Mouse (Mus musculus) layer of hippocampus, postnatal 36 days (tissue): ENCODE results near the gene Vmn1r203. TPM values are rescaled to one million over a fixed set of nuclear protein-coding genes. Genes with fewer than 3 reads are reported as not detected.
"Not testable (repeated sequence)": the region's sequence is repeated elsewhere in the genome, so short reads cannot be mapped to it uniquely, and the experiment has no call there.

ENCODE experiments used
- DNase-seq, 2 experiments: peaks; one replicate each; pipeline ENCODE4 v3.0.0; 2022
- total RNA-seq, 2 experiments: library from RNA; stranded (reverse); gene quantifications; 2 replicates each; pipeline ENCODE4 v1.2.3; 2021

Gene Vmn1r203
- not detected for total RNA-seq

- DNase-seq: no peak
Measured at GRCm38 (mm10) chr13:22517814-22518213, at the start of gene Vmn1r203. Gene Vmn1r203 (plus strand): TSS chr13:22518114.

- DNase-seq: no peak
Measured at GRCm38 (mm10) chr13:22471623-22472022, 46.3 kb upstream of the Vmn1r203 start, which contains the start of gene Vmn1r201. Gene Vmn1r201 (plus strand): TSS chr13:22471923.

DNA sequence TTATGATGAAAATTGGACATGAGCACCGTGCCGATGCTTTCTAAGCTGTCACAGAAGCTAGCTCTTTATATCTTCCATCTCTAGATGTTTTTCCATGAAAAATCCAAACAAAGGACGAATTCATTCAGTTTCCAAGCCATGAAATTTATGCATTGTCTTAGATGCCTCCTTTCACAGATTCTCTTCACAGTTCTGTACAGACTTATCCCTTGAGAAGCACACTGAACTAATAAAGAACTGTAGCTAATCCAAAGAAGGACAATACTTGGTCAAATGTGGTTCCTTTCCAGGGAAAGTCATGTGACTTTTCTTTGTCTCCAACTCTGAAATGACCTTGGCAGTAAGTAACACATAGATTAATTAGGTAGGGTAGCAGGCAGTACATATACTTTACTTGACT, 15.5 kb upstream of the Vmn1r203 start:
- DNase-seq: no peak

DNA sequence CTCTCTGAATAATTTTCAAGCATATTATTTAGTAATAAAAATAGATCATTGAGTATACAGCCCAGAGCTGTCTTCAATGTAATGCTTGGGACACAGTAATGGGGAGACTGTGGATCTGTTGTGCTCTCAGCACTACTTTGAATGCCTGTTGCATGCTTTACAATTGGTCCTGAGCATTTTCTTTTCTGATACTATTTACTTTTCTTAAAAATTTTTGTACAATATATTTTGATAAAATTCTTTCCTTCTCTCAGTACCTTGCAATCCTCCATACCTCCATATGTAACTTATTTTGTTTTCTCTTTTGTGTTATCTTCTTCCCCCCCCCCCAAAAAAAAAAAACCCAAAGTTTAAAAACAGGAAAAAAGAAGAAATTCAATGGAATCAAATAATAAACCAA, 12.6 kb upstream of the Vmn1r203 start, which contains the start of gene Vmn1r202:
Vmn1r202 (minus strand) TSS at position 101 of the 400 bp plus-strand sequence.
- DNase-seq: no peak

- DNase-seq: not testable (repeated sequence)
Measured at GRCm38 (mm10) chr13:22552898-22553297, 35.0 kb downstream of the Vmn1r203 start, which contains the start of gene Vmn1r204. Gene Vmn1r204 (plus strand): TSS chr13:22553198.

- not testable (repeated sequence) for DNase-seq
Measured at GRCm38 (mm10) chr13:22574911-22575310, 57.0 kb downstream of the Vmn1r203 start.

Other genes starting within 250 kb of the Vmn1r203 start
- gene Vmn1r195, start 247.6 kb upstream of the Vmn1r203 start, total RNA-seq: not detected
- not detected for gene Vmn1r196, start 228.2 kb upstream of the Vmn1r203 start, total RNA-seq
- not detected for gene Vmn1r197, start 193.5 kb upstream of the Vmn1r203 start, total RNA-seq
- gene Vmn1r198, start 167.8 kb upstream of the Vmn1r203 start, total RNA-seq: not detected
- not detected for gene Vmn1r199, start 138.3 kb upstream of the Vmn1r203 start, total RNA-seq
- gene Vmn1r200, start 127.7 kb upstream of the Vmn1r203 start, total RNA-seq: not detected
- gene Vmn1r201, start 46.2 kb upstream of the Vmn1r203 start, total RNA-seq: not detected
- gene Vmn1r202, start 12.7 kb upstream of the Vmn1r203 start, total RNA-seq: not detected
- not detected for gene Vmn1r204, start 35.1 kb downstream of the Vmn1r203 start, total RNA-seq
- not detected for gene Vmn1r205, start 74.9 kb downstream of the Vmn1r203 start, total RNA-seq
- gene Vmn1r206, start 106.1 kb downstream of the Vmn1r203 start, total RNA-seq: not detected
- under 1 TPM; 0.15 to 0.20 TPM for gene Vmn1r207-ps, start 211.5 kb downstream of the Vmn1r203 start, total RNA-seq